Mouse (Mus musculus) cortical plate, adult 2 months (tissue): ENCODE measurements at regions not wholly inside any gene's neighbourhood (a gene's known extent, or its start where the extent isn't known, plus 50 kb on each side); places are given as distances from the start of the nearest gene placed in this dataset.

Experiments used
- H3K27ac ChIP-seq: fragments of 200-500 bp; 2 replicates; pipeline ENCODE4 v1.5.1; 2012; ENCODE audit warnings: low read length, control low read depth, inconsistent platforms; ENCODE audit not compliant: insufficient read depth
- H3K4me1 ChIP-seq: fragments of 200-500 bp; 2 replicates; pipeline ENCODE4 v1.6.1; 2011; ENCODE audit warnings: low read length; ENCODE audit not compliant: control insufficient read depth, insufficient read depth
- H3K4me3 ChIP-seq: fragments of 200-500 bp; 2 replicates; pipeline ENCODE4 v1.5.1; 2011; ENCODE audit warnings: mild to moderate bottlenecking, low read length, control low read depth; ENCODE audit not compliant: insufficient read depth
- CTCF ChIP-seq: fragments of 200-500 bp; IDR thresholded peaks from 2 replicates; pipeline ENCODE4 v1.5.1; 2011; ENCODE audit warnings: mild to moderate bottlenecking, control low read depth, low read length; ENCODE audit not compliant: insufficient read depth; ENCODE audit errors: extremely low read depth
- POLR2A ChIP-seq: fragments of 200-500 bp; IDR thresholded peaks from 2 replicates; pipeline ENCODE4 v1.6.1; 2011; ENCODE audit warnings: mild to moderate bottlenecking, low read length, control low read depth; ENCODE audit not compliant: insufficient read depth; ENCODE audit errors: extremely low read depth

DNA sequence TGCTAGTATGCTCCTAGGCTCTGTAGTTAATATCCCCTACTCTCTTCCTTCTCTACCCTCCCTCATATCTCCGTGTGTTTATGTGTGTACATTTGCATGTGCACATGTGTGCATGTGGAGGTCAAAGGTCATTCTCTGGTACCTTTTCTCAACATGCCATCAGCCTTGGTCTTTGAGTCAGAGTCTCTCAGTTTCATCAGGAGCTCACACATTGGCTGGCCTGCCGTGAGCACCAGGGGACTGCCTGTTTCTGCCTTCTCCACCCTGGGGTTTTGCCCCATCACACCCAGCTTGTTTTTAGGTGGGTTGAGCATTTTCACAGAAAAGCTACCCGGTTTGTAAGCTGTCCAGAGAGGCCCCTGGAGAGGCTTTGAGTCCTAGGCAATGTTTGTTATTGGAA lies 292.8 kb upstream of the Eef2kmt start:
- Histone ChIP-seq H3K4me3 (no peak overlapping the region), H3K27ac (no peak overlapping the region), H3K4me1 (no peaks in the 10 kb centered on the region)
- TF ChIP-seq CTCF (no peak), POLR2A (no peak)

DNA sequence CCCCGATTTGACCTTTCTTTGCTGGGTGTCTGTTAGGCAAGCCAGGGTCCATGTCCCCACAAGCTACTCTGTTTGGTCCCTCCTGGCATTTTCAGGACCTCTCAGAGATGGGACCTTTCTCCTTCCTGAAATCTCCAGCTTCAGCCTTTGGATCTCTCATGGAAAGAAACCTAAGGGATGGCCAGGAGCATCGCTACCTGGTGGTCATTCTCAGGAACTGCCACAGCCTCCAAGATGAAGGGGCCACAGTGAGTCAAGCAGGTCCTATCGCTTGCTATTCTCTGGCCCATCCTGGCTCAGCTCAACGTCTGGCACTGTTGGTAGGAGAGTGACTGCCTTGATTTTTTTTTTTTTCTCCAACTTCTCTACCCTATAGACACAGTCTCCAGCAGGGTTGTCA lies 291.0 kb upstream of the Eef2kmt start:
- no peak overlapping the region for H3K4me3 ChIP-seq

GRCm38 (mm10) chr16:5545801-5546200 lies 290.0 kb upstream of the Eef2kmt start:
- no peak overlapping the region for H3K27ac ChIP-seq
- no peak for TF ChIP-seq POLR2A
- no peak for TF ChIP-seq CTCF
- no peaks in the 10 kb centered on the region for H3K4me1 ChIP-seq
- H3K4me3 ChIP-seq = no peak overlapping the region

More for the DNA sequence above, 291.0 kb upstream of the Eef2kmt start:
- Histone ChIP-seq H3K4me1 (no peaks in the 10 kb centered on the region), H3K27ac (no peak overlapping the region)
- TF ChIP-seq POLR2A (no peak), CTCF (no peak)

DNA sequence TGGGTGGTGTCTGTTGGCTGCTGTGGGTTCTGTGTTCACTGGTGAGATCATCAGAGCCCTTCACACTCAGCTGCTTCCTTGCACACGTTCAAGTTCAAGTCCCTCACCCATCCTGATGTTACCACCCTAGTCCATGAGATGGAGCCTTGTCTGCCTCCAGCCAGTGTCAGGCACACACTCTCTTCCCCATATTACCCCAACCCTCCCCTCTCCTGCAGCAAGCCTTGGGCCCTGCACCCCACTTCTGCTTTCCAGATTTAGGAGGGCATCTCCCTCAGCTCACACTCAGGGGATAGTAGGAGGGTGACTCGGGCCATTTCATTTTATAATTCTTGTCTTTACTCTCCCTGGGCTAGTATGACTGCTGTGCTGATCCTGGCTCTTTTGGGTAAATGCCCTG lies 288.7 kb upstream of the Eef2kmt start:
- Histone ChIP-seq H3K4me3 (no peak overlapping the region), H3K27ac (no peak overlapping the region), H3K4me1 (no peaks in the 10 kb centered on the region)
- TF ChIP-seq POLR2A = no peak
- TF ChIP-seq CTCF = no peak

DNA sequence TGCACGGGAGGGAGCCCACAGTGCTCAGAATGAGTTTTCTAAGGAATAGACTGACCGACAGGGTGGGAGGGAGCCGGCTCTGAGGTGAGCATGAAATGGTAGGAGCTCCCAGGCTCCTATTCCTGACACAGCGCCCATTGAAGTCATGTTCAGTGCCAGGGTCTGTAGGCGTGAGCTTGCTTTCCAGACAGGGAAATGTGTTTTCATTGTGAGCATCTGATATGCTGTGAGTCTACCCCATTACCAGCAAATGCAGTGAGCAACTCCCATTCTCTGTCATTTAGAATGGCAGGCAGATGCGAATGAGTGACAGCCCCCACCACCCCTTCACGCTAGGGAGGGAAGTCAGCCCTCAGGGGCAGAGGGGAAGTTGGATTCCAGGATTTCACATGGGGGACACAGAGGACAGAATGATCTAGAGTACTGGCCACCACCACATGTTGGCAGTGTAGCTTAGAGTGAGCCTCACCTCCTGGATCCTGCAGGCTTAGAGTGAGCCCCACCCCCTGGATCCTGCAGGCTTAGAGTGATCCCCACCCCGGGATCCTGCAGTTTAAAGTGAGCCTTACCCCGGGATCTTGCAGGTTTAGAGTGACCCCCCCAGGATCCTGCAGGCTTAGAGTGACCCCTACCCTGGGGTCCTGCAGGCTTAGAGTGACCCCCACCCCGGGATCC lies 283.2 kb upstream of the Eef2kmt start:
- Histone ChIP-seq H3K27ac (no peak overlapping the region), H3K4me3 (no peak overlapping the region), H3K4me1 (peaks cover 4% of the 10 kb centered on the region; the same call in 1 of the 2 replicates)
- TF ChIP-seq CTCF (no peak), POLR2A (no peak)

GRCm38 (mm10) chr16:5537286-5538204 lies 281.8 kb upstream of the Eef2kmt start:
- no peak for TF ChIP-seq POLR2A
- TF ChIP-seq CTCF = peak; percentile 57

GRCm38 (mm10) chr16:5536515-5536972 lies 280.8 kb upstream of the Eef2kmt start:
- TF ChIP-seq CTCF = no peak
- TF ChIP-seq POLR2A = no peak
- peaks cover 4% of the 10 kb centered on the region; the same call in 1 of the 2 replicates for H3K4me1 ChIP-seq
- H3K27ac ChIP-seq = no peak overlapping the region
- H3K4me3 ChIP-seq = no peak overlapping the region

More at GRCm38 (mm10) chr16:5537286-5538204, 281.8 kb upstream of the Eef2kmt start:
- Histone ChIP-seq H3K4me3 (no peak overlapping the region), H3K27ac (no peak overlapping the region), H3K4me1 (peaks cover 4% of the 10 kb centered on the region; the same call in 1 of the 2 replicates)

DNA sequence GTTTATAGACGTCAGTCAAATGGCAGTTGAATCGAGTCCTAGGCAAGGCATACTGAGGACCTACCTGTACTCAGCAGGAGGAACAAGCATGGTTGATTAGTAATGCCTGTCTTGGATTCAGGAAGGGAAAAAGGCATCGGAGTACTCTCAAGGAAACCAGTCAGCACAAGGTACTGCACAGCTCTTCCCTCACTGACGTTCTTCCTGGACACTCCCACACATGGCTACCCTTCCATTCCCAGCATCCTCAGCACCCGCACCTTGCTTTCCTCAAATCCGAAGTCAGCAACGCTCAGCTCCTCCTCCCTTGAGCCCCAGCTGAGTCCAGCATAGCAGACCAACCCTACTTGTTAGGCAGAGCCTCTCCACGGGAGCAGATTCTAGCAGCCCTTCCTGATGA lies 279.6 kb upstream of the Eef2kmt start:
- no peak overlapping the region for H3K27ac ChIP-seq
- TF ChIP-seq POLR2A (no peak), CTCF (no peak)

DNA sequence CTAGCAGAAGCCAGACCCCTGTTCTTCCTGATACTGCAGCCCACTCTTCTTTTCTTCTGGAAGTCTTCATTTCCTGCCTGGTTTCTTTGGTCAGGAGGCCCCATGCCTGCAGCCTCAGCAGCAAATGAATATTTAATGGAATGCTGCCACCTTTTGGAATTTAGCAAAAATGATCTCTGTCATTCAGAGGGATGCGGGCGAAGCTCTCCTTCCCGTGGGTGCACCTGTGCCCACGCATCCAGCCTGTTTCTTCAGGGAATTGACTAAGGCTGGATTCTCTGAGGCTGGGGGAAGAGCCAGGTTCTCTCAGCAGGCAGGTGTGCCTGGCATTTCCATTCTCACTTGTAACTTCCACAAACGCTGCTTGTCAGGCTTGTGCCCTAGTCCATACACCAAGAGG lies 279.1 kb upstream of the Eef2kmt start:
- Histone ChIP-seq H3K4me3 (no peak overlapping the region), H3K4me1 (peaks cover 4% of the 10 kb centered on the region; the same call in 1 of the 2 replicates), H3K27ac (no peak overlapping the region)
- peak; percentile 47 for TF ChIP-seq CTCF
- TF ChIP-seq POLR2A = no peak

More for the DNA sequence above, 279.6 kb upstream of the Eef2kmt start:
- Histone ChIP-seq H3K4me3 (no peak overlapping the region), H3K4me1 (peaks cover 4% of the 10 kb centered on the region; the same call in 1 of the 2 replicates)
